Mouse (Mus musculus) thymus, postnatal 25 days (tissue): ENCODE measurements around the gene Zfhx3.
A peak's percentile ranks its signal among the peaks of the same experiment; 100 is the strongest.

ENCODE experiments used
- DNase-seq: peaks from one replicate; pipeline ENCODE4 v3.0.0; 2022

The Zfhx3 gene

GRCm38 (mm10) chr8:108369081-108369480 lies 426.6 kb downstream of the Zfhx3 start:
- DNase-seq, result no peak

DNA sequence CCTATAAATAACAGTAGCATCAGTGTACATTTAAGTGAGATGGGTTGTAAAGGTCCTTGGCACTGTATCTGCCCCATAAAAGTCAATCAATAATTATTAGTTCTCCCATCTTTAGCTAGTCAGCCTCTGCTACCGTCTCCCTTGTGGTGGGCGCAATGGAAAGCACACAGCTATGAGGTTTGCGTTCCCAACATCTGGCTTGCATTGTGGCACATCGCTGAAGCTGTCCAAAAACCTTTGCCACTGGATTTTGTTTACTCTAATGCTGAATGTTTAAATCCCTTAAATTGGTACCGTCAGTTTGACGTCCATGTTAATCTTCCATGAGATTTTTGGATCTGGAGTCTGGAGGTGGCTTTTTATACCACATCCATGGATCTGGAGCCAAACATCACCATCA lies 428.3 kb downstream of the Zfhx3 start:
- DNase-seq, result no peak

GRCm38 (mm10) chr8:108373046-108373445 lies 430.6 kb downstream of the Zfhx3 start:
- DNase-seq, result no peak

- no peak for DNase-seq
Measured at GRCm38 (mm10) chr8:108378036-108378435, 435.6 kb downstream of the Zfhx3 start.

DNA sequence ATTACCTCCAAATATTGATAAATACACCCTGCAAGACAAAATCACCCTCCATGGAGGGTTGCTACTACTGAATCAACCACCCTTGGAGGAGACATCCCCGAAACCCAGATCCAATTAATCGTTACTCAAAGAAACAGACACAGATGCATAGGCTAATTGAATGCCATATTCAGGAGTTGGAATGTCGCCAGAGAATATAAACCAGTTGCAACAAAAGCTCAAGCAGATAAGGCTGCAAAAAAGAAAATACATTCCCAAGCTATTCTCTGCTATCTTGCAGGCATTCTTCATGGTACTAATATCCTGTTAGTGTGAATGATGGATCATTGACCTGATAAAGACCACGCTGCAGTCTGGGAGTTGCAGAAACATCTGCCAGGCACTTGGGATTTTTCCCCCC lies 440.7 kb downstream of the Zfhx3 start:
- no peak for DNase-seq

DNA sequence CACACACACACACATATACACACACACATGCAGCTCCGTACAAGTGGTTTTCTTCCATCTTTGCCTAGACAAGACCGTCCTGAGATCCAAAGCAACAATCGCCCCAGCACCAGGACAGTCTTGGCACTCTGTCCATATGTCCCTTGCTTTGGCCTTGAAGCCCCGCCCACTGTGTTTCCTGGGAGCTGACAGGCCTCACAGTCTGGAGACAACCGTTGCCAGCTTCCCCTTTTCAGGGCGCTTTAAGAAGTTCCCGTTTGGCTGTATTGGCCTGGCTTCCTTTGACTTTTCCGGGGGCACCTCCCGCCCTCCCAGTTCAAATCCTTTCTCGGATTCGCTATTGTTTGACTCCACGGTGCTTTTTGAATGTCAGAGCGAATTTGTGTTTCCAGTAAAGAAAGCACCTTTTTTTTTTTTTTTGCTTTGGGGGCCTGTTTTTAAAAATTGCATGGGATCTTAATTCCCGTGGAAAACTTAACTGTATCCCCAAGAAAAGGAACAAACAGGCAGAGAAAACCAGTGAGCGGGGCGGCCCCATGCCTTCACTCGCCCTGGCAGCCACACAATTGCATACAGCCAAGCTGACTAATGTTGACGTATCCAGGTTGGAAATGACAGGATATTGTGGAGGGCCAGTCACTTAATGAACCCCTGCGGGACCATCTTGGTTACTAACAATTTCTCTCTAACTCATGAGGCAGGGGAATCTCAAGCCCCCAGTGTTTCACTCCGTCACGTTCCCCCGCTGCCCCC lies 444.9 kb downstream of the Zfhx3 start:
- no peak for DNase-seq

DNA sequence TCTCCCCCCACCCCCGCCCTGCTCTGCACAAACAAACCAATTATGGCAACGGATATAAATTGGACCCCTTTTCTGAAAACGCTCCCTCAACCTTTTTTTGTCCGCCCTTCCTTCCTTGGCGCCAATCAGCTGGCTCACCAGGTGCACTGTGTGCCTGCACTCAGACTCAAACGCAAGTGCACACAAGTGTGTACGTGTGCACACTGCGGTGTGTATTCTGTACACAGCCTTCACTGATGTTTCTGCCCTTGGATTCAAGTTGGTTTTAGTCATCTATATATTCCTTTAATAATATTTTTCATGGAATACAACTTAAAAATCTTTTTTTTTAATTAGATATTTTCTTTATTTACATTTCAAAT lies 445.4 kb downstream of the Zfhx3 start:
- no peak for DNase-seq

DNA sequence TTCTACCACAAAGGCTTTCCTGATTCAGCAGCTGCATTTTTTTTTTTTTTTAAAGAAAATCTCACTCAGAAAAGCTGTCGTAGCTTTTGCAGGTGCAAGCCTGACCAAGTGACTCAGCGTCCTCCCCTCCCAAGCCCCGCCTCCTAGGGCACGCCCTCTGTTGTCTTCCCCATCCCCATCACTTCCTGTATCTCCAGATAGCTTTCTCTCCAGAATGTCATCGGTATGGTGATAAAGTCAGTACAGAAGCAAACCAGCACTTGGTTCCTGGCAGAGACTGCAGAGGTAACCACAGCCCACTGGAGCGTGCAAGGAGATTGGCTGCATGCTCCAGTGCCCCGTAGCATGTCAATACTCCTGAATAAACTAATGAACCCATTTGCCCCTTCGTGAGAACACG lies 450.5 kb downstream of the Zfhx3 start:
- peak; percentile 78 for DNase-seq

DNA sequence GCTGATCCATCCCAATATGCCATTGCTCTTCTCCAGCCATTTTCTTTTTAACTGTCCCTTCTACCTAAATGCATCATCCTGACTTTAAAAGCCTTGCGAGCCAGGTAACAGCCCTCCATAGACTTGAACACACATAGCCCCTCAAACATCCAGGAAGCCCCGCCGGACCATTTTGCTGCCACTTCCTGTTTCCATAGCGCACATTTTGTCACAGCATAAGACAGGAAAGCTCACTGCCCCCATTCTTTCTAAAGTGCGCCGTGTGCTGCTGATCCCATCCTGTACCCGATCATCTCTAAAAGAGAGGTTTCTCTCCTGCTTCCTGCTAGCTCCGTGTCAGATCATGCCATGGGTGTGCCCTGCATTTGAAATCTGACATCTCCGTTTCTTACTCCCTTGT lies 459.7 kb downstream of the Zfhx3 start:
- peak; percentile 31 for DNase-seq

GRCm38 (mm10) chr8:108406716-108407494 lies 464.5 kb downstream of the Zfhx3 start:
- no peak for DNase-seq

GRCm38 (mm10) chr8:108419162-108419844 lies 476.9 kb downstream of the Zfhx3 start:
- no peak for DNase-seq

DNA sequence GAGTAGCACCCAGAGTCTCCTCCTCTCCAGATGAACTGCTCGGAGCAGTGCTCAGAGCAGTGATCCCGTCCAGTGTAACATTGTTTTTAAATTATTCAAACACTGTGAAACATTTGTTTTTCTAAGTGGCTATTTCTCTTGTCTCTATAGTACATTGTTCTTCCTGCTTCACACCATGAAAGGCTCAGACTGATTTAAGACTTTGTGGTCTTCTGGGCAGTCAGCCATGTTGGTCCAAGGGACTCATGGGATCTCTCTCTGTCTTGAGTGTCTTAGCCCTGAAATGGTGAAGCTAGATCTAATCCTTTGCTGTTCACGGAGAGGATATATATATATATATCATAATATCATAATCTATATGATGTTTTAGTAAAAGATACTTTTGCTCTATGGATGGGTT lies 480.1 kb downstream of the Zfhx3 start:
- no peak for DNase-seq

DNA sequence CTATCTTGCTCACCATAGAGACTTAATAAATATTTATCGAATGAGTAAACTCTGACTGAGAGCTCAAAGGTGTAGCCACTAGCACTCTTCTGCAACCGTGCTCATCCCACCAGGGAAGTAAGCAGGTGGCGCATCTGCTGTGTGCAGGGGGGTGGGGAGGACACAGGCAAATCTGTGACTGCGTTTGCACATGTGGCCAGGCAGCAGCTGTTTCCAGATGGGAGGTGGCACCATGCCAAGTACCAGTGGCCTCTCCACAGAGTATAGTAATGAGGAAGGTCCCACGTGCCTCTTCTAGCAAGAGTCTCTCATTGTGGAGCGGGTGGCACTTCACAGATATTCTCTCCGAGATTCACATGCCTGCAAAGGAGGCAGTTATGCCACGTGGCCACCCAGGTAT lies 481.9 kb downstream of the Zfhx3 start:
- peak; percentile 20 for DNase-seq

DNA sequence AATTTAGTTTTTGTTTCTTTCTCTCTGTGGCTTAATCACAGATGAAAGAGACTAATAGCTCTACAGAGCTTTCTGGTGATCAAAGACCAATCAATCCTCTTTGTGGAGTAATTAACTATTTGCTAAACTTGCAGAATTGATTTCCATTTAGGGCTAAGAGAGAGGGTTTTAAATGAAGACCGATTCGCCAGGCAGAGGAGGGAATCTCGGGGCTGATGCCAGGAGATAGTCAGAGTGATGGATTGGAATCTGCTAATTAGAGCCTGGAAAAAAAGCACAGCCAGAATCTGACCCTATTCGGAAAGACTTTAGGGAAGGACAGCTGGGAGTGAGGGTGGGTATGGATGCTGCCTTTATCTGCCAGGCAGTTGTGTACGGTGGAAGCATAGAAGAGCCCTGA lies 490.9 kb downstream of the Zfhx3 start:
- no peak for DNase-seq

DNA sequence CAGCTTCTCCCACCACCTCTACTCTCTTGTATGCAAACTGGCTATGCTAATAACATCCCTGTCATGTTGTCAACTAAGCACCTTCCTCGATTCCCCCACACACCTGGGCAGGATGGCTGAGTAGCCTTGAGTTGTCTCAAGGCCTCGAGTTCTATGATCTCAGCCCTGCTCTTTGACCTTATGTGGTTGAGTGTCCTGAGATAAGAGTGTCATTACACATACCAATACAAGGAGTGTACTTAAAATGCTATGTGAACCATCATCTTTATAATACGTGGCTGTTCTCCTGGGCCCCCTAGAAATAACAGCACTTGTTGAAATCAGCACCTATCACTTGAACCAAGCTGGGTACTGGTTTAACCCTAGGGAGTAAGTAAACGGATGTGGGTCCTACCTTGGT lies 492.1 kb downstream of the Zfhx3 start:
- no peak for DNase-seq

DNA sequence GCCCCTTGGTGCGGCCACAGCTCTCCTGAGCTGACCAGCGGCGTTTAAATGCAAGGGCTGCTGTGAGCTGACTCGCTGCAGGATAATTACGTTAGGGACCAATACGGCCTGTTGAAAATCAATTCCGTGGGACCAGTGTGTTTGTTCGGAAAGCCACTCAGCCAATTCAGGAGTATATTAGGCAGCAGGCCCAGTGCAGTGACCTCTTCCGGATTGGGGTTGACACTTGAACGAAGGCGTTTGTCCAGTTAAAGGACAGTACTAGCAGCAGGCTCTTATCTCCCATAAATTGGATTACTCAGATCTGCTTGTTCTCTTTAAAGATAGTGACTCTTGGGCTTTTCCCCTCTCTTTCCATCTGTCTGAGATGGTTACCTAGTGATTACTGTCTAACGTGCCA lies 493.9 kb downstream of the Zfhx3 start:
- DNase-seq, result no peak

DNA sequence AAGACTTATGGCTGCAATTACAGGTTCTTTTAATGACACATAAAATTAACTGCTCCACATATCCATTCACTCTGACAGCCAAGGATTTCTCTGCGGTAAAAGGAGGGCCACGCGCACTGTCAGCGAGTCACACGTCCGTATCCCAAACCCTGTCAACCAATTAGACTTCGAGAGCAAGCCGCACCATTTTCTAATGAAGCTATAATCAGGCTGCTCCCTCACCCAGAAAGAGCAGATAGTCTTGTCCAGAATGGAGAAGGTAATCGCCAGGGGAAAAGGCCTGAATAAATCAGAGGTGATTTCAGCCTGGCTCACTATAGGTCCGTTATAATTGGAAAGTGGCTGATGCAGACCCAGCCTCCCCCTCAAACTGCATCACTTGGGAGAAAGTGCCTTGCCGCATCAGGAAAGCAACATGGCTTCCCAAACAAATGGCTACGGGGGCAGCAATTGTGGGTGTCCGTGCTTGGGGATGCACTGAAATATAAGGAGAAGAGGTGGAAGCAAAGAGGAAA lies 494.9 kb downstream of the Zfhx3 start:
- DNase-seq, result no peak

DNA sequence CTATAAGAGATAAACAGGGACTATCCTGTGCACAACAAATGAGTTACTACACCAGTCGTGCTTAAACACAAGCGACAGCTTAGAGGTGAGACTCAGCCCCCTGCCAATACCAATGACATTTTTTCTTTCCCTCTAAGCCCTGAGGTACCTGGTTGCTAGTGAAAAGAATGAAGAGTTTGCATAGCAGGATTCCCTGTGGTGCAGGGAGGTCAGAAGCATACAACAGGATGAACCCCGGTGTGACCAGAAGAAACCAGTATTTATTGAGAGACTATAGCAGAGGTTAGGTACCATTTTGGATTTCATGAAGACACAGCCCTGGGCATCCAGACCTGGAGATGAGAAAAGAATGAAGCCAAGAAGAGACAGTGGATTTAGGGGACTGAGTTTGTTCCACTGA lies 498.0 kb downstream of the Zfhx3 start:
- no peak for DNase-seq

DNA sequence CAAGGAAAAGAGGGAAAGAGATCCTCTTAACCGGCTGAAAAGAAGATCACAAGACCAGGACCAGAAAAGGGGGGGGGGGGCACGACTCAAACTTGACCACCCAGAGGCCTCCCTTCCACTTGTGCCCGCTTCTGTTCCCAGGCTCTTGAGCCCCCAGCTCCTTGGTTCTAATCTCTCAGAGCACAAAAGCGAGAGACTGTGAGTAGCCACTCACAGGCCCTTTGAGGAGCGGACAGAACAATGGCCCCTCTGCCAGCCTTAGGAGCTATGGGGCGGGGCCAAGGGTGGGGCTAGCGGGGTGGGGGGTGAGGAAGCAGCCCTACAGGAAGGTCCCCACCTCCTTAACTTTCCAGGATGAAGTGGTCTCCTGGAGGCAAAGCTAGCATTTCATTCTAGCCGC lies 508.4 kb downstream of the Zfhx3 start:
- DNase-seq, result no peak

- DNase-seq, result no peak
Measured at GRCm38 (mm10) chr8:108454561-108455311, 512.3 kb downstream of the Zfhx3 start.

GRCm38 (mm10) chr8:108466653-108467052 lies 524.2 kb downstream of the Zfhx3 start:
- no peak for DNase-seq

- DNase-seq, result no peak
Measured at GRCm38 (mm10) chr8:108467172-108468035, 525.0 kb downstream of the Zfhx3 start.
